Mouse (Mus musculus) liver, adult 2 months (tissue): ENCODE measurements around the gene Eps8. TPM values are rescaled to one million over a fixed set of nuclear protein-coding genes. Genes with fewer than 3 reads are reported as not detected.

Experiments
- DNase-seq: peaks from one replicate; pipeline ENCODE4 v3.0.0-alpha.2; 2011; ENCODE audit warnings: low read depth, low spot score; ENCODE audit errors: extremely low read depth
- H3K27ac ChIP-seq: fragments of 200-500 bp; replicated peaks from 2 replicates; pipeline ENCODE4 v1.5.1; 2012; ENCODE audit warnings: low read depth, mild to moderate bottlenecking, control low read depth, inconsistent platforms, low read length; ENCODE audit not compliant: insufficient read depth
- H3K27me3 ChIP-seq: fragments of 200-500 bp; 2 replicates; pipeline ENCODE4 v1.6.1; 2012; ENCODE audit warnings: mild to moderate bottlenecking, moderate library complexity, low read length, inconsistent platforms; ENCODE audit not compliant: control insufficient read depth, insufficient read depth
- H3K36me3 ChIP-seq: fragments of 200-500 bp; 2 replicates; pipeline ENCODE4 v1.6.1; 2012; ENCODE audit warnings: low read length, inconsistent platforms; ENCODE audit not compliant: control insufficient read depth, insufficient read depth
- H3K4me1 ChIP-seq: fragments of 200-500 bp; 2 replicates; pipeline ENCODE4 v1.6.1; 2011; ENCODE audit warnings: low read length; ENCODE audit not compliant: control insufficient read depth, insufficient read depth
- H3K4me3 ChIP-seq: fragments of 200-500 bp; 2 replicates; pipeline ENCODE4 v1.5.1; 2011; ENCODE audit warnings: low read depth, mild to moderate bottlenecking, control low read depth, low read length, moderate library complexity; ENCODE audit not compliant: insufficient read depth
- H3K79me2 ChIP-seq: fragments of 200-500 bp; 2 replicates; pipeline ENCODE4 v1.6.1; 2012; ENCODE audit warnings: inconsistent platforms, mild to moderate bottlenecking, low read length, moderate library complexity; ENCODE audit not compliant: control insufficient read depth, insufficient read depth
- H3K9ac ChIP-seq: fragments of 200-500 bp; 2 replicates; pipeline ENCODE4 v1.6.1; 2012; ENCODE audit warnings: low read depth, mild to moderate bottlenecking, control low read depth, inconsistent platforms, low read length
- CTCF ChIP-seq: fragments of 200-500 bp; IDR thresholded peaks from 2 replicates; pipeline ENCODE4 v1.5.1; 2011; ENCODE audit warnings: low read depth, low read length, control low read depth
- POLR2A ChIP-seq: fragments of 200-500 bp; IDR thresholded peaks from 2 replicates; pipeline ENCODE4 v1.6.1; 2011; ENCODE audit warnings: low read length, control low read depth; ENCODE audit not compliant: insufficient read depth; ENCODE audit errors: extremely low read depth
- WGBS: fragments of 180-500 bp; shearing (Covaris S2); methylation state at CpG from one replicate; pipeline ENCODE4 v1.1.7; 2018; 5-methylcytosine and 5-hydroxymethylcytosine counted together
- polyA plus RNA-seq: library from polyadenylated mRNA; depleted of rRNA; stranded (reverse); fragments of >200 nt; gene quantifications from 2 replicates; pipeline ENCODE4 v1.2.3, GENCODE M21; 2012
- total RNA-seq: library from RNA; depleted of rRNA; stranded (reverse); fragments of >200 nt; gene quantifications from 2 replicates; pipeline ENCODE4 v1.2.3, GENCODE M21; 2014

The Eps8 gene
- total and polyA plus RNA-seq, 2 experiments: 0.89 to 2.2 TPM

DNA sequence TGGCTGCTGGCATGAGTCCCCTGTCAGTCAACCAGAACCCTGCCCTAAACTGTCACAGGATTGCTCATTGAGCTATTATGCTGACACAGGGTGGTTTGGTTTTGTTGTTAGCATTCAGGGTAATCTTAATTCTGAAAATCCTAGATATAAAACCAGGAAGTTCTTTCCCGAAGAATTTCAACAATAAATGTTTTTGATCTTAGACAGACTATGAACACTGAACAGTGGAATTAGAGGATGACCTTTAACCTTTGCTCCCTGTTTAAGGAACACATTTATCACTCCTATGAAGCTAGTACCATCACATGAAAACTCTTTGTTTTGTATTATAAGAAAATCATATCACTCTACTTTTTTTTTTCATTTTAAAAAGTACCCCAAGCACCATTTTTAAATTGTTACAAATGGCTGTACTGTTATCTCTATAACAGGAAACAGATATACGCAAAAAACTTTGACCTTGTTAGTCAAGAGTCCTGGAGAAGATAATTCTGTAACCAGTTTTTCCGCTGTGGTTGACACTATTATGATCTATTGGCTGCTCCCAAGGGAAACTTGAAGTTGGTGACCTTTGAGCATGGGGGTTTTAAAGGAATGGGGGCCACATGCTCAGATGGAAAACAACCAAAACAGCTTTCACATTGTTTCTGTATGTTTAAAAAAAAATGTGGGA is 149.0 kb downstream of the Eps8 start:
- Histone ChIP-seq H3K36me3 (no peaks in the 10 kb centered on the region), H3K27me3 (no peaks in the 10 kb centered on the region), H3K79me2 (no peaks in the 10 kb centered on the region), H3K4me1 (peaks cover 2% of the 10 kb centered on the region; the same call in 1 of the 2 replicates), H3K4me3 (no peak overlapping the region), H3K27ac (no peak overlapping the region), H3K9ac (no peak overlapping the region)
- WGBS: 66% methylated on average over 3 of the region's 3 CpGs
- no peak for DNase-seq
- TF ChIP-seq CTCF: no peak
- TF ChIP-seq POLR2A: no peak

DNA sequence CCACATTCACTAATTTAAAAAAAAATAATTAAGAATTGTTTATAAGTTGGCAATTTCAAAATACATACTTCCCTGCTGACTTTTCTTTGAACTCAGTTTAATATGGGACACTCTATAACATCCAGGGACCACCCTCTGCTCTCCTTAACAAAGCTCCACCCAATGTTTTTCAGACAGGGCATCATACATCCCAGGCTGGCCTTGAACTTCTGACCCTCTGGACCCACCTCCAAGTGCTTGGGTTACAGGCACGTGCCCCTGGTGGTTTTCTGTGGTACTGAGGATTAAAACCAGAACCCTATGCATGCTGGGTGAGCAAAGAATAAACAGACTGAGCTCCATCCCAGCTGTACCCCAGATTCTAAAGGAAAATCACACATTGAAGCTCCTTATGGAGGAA is 150.6 kb downstream of the Eps8 start:
- no peaks in the 10 kb centered on the region for H3K36me3 ChIP-seq
- TF ChIP-seq POLR2A: no peak
- TF ChIP-seq CTCF: no peak

DNA sequence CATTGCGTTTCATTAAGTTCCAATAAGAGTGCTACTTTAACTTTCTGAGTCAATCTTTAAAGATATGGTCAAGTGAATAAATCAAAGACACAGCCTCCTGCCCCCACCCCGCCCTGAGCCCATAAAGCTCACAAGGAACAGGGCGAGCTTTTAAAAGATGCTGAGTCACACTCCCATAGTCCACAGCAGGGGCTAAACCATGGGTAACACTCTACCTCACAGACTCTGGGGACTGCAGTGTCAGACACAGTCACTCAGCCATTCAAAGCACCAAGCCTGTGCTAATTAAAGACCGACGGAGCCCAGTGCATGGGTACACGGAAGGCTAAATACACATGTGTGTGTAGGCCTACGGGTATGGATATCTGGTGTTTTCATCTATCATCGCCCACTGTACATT is 151.2 kb downstream of the Eps8 start:
- Histone ChIP-seq H3K4me1 (peaks cover 2% of the 10 kb centered on the region; the same call in 1 of the 2 replicates), H3K27me3 (no peaks in the 10 kb centered on the region)

More for the DNA sequence above, 150.6 kb downstream of the Eps8 start:
- H3K4me3 ChIP-seq: no peak overlapping the region
- no peaks in the 10 kb centered on the region for H3K79me2 ChIP-seq
- peaks cover 2% of the 10 kb centered on the region; the same call in 1 of the 2 replicates for H3K4me1 ChIP-seq
- DNase-seq: no peak
- 54% methylated on average over 1 of the region's 1 CpGs for WGBS
- no peaks in the 10 kb centered on the region for H3K27me3 ChIP-seq
- H3K9ac ChIP-seq: no peak overlapping the region
- H3K27ac ChIP-seq: no peak overlapping the region

DNA sequence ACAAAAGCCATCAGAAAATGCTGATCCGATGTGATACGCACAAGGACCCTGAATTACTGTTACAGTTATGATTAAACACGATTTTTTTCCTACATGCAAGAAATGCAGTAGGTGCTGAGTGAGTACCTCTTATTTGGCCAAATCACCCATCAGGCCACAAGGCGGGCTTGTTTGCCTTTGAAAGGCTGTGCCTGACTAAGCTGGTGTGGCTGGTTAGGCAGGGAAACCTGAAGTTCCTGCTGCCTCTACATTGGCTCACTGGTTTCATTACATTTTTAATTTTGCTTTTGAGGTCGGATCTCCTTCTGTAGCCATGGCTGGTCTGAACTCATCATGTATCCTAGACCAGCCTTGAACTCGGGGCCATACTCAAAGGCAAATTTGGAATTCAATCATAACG is 151.7 kb downstream of the Eps8 start:
- Histone ChIP-seq H3K27me3 (no peaks in the 10 kb centered on the region), H3K4me3 (no peak overlapping the region), H3K4me1 (peaks cover 1% of the 10 kb centered on the region; the same call in 1 of the 2 replicates), H3K27ac (no peak overlapping the region), H3K36me3 (no peaks in the 10 kb centered on the region), H3K9ac (no peak overlapping the region), H3K79me2 (no peaks in the 10 kb centered on the region)
- TF ChIP-seq POLR2A (no peak), CTCF (no peak)
- 87% methylated on average over 7 of the region's 7 CpGs for WGBS
- no peak for DNase-seq

More for the DNA sequence above, 151.2 kb downstream of the Eps8 start:
- no peaks in the 10 kb centered on the region for H3K79me2 ChIP-seq
- DNase-seq: no peak
- TF ChIP-seq CTCF: no peak
- no peak for TF ChIP-seq POLR2A
- no peak overlapping the region for H3K27ac ChIP-seq
- 91% methylated on average over 8 of the region's 8 CpGs for WGBS
- no peak overlapping the region for H3K9ac ChIP-seq
- H3K4me3 ChIP-seq: no peak overlapping the region
- H3K36me3 ChIP-seq: no peaks in the 10 kb centered on the region

- no peak for DNase-seq
- Histone ChIP-seq H3K4me3 (no peak overlapping the region), H3K36me3 (no peaks in the 10 kb centered on the region), H3K9ac (no peak overlapping the region), H3K4me1 (peaks cover 3% of the 10 kb centered on the region; the same call in 1 of the 2 replicates), H3K79me2 (no peaks in the 10 kb centered on the region), H3K27ac (no peak overlapping the region), H3K27me3 (no peaks in the 10 kb centered on the region)
- 73% methylated on average over 6 of the region's 6 CpGs for whole genome bisulfite sequencing
- TF ChIP-seq CTCF: no peak
- no peak for TF ChIP-seq POLR2A
Observed at GRCm38 (mm10) chr6:137498781-137499180, 155.9 kb downstream of the Eps8 start.

DNA sequence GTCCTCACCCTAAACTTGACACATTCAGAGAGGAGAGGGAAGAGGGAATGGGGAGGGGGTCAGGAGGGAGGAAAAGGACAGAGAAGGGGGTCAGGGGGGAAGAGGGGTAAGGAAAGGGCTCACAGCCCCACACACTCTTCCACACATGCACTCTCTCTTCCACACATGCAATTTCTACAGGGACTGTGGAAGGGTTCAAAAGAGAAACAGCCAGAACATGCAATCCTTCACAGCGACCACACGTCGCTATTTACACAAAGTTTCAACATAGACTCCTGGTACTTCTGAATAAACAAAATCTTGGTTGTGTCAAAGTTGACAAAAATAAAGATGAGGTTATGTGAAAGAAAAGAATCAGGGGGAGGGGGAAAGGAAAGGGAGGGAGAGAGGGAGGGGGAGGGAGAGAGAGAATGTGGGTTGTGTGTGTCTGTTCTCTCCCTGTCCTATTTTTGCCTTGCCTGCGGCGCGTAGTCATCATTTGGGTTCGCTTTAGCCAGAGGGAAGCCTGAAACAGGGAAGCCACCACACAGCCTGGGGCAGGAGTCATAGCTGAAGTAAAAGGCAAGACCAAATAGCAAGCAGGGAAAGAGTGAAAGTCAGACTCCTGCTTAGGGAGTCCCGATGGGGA is 157.4 kb downstream of the Eps8 start:
- Histone ChIP-seq H3K4me3 (no peak overlapping the region), H3K9ac (no peak overlapping the region), H3K27me3 (no peaks in the 10 kb centered on the region), H3K27ac (no peak overlapping the region), H3K79me2 (no peaks in the 10 kb centered on the region), H3K36me3 (no peaks in the 10 kb centered on the region), H3K4me1 (peaks cover 3% of the 10 kb centered on the region; the same call in 1 of the 2 replicates)
- TF ChIP-seq POLR2A (no peak), CTCF (no peak)
- whole genome bisulfite sequencing: 39% methylated on average over 8 of the region's 8 CpGs
- DNase-seq: peak; percentile 78
